Mouse (Mus musculus): ENCODE data around the gene Myl7. TPM values are rescaled to one million over a fixed set of nuclear protein-coding genes. Genes with fewer than 3 reads are reported as not detected.
"Not testable (repeated sequence)": the region's sequence is repeated elsewhere in the genome, so short reads cannot be mapped to it uniquely, and the experiment has no call there.

The Myl7 gene
- total RNA-seq (2021): 100 to 1,000 TPM; 602 to 633 TPM
- long read RNA-seq, experiment 1, transcript Myl7-201 (7 exons, 590 nt): major isoform, 211 of 424 reads
- long read RNA-seq, experiment 1, partial matches to known transcripts: 205 of 424 reads
- long read RNA-seq, experiment 1, other reads (novel, unspliced or antisense): 8 of 424 reads
- long read RNA-seq, experiment 2, transcript Myl7-201 (7 exons, 590 nt): major isoform, 200 of 431 reads
- long read RNA-seq, experiment 2, partial matches to known transcripts: 222 of 431 reads
- long read RNA-seq, experiment 2, other reads (novel, unspliced or antisense): 9 of 431 reads

- DNase-seq: no peak
Observed at GRCm38 (mm10) chr11:5898531-5898930, at the start of gene Myl7. TSS of gene Myl7 (minus strand) at chr11:5898782.

GRCm38 (mm10) chr11:5947796-5948195 lies 49.2 kb upstream of the Myl7 start:
- no peak for DNase-seq

- no peak for DNase-seq
Observed at GRCm38 (mm10) chr11:5945096-5945495, 46.5 kb upstream of the Myl7 start.

GRCm38 (mm10) chr11:5942966-5943365 lies 44.4 kb upstream of the Myl7 start:
- no peak for DNase-seq

- not testable (repeated sequence) for DNase-seq
Observed at GRCm38 (mm10) chr11:5934531-5934930, 35.9 kb upstream of the Myl7 start.

- DNase-seq: not testable (repeated sequence)
Observed at GRCm38 (mm10) chr11:5931947-5932346, 33.4 kb upstream of the Myl7 start.

- DNase-seq: no peak
Observed at GRCm38 (mm10) chr11:5930578-5930977, 32.0 kb upstream of the Myl7 start.

GRCm38 (mm10) chr11:5926696-5927220 lies 28.2 kb upstream of the Myl7 start:
- DNase-seq: no peak

GRCm38 (mm10) chr11:5924699-5925098 lies 26.1 kb upstream of the Myl7 start:
- DNase-seq: no peak

GRCm38 (mm10) chr11:5920323-5920960 lies 21.9 kb upstream of the Myl7 start:
- no peak for DNase-seq

GRCm38 (mm10) chr11:5919606-5920005 lies 21.0 kb upstream of the Myl7 start:
- DNase-seq: no peak

- DNase-seq: no peak
Observed at GRCm38 (mm10) chr11:5918111-5918510, 19.5 kb upstream of the Myl7 start.

GRCm38 (mm10) chr11:5916178-5916548 lies 17.6 kb upstream of the Myl7 start:
- peak; percentile 54 to 71 for DNase-seq

- peak; percentile 81 to 83 for DNase-seq
Observed at GRCm38 (mm10) chr11:5915429-5916177, 17.0 kb upstream of the Myl7 start.

- DNase-seq: peak in 1 of 2 experiments; percentile 51
Observed at GRCm38 (mm10) chr11:5914940-5915339, 16.4 kb upstream of the Myl7 start.

GRCm38 (mm10) chr11:5913936-5914335 lies 15.4 kb upstream of the Myl7 start:
- DNase-seq: no peak

- DNase-seq: peak in 1 of 2 experiments; percentile 30
Observed at GRCm38 (mm10) chr11:5913256-5913655, 14.7 kb upstream of the Myl7 start.

GRCm38 (mm10) chr11:5912635-5913034 lies 14.1 kb upstream of the Myl7 start:
- DNase-seq: peak; percentile 69 to 79

- DNase-seq: no peak
Observed at GRCm38 (mm10) chr11:5908642-5909041, 10.1 kb upstream of the Myl7 start.

- DNase-seq: no peak
Observed at GRCm38 (mm10) chr11:5907096-5907495, 8.5 kb upstream of the Myl7 start.

GRCm38 (mm10) chr11:5905778-5906518 lies 7.4 kb upstream of the Myl7 start:
- DNase-seq: no peak

- DNase-seq: no peak
Observed at GRCm38 (mm10) chr11:5904871-5905270, 6.3 kb upstream of the Myl7 start.

Data from heart, adult 18-20 months (tissue).